Mouse (Mus musculus) myocyte (in vitro differentiated cells): ENCODE data around the gene Trpv2.

ENCODE experiments used
- CEBPB ChIP-seq: IDR thresholded peaks from 2 replicates; pipeline ENCODE4 v1.6.1; 2011; ENCODE audit warnings: mild to moderate bottlenecking, moderate library complexity; ENCODE audit not compliant: poor library complexity, insufficient read depth, severe bottlenecking
- E2F4 ChIP-seq: IDR thresholded peaks from one replicate; pipeline ENCODE4 v1.6.1; 2011; ENCODE audit warnings: mild to moderate bottlenecking, control low read depth, moderate library complexity; ENCODE audit not compliant: insufficient read depth
- MAX ChIP-seq: IDR thresholded peaks from one replicate; pipeline ENCODE4 v1.6.1; 2011; ENCODE audit warnings: low read depth, mild to moderate bottlenecking, control low read depth
- MYOD1 ChIP-seq, 3 experiments: IDR thresholded peaks; one replicate each; pipeline ENCODE4 v1.6.1; 2011; ENCODE audit warnings: control low read depth in 2 of 3, low read depth in 2 of 3, mild to moderate bottlenecking in 2 of 3, moderate library complexity in 1 of 3; ENCODE audit not compliant: insufficient read length in 2 of 3, control insufficient read depth in 1 of 3
- MYOG ChIP-seq, 3 experiments: IDR thresholded peaks; one replicate each; pipeline ENCODE4 v1.6.1; 2011; ENCODE audit warnings: control low read depth in 2 of 3, low read depth in 2 of 3, mild to moderate bottlenecking in 2 of 3; ENCODE audit not compliant: insufficient read length in 2 of 3, control insufficient read depth in 1 of 3, insufficient read depth in 1 of 3
- POLR2A ChIP-seq: IDR thresholded peaks from one replicate; pipeline ENCODE4 v1.6.1; 2011; ENCODE audit warnings: low read depth, mild to moderate bottlenecking, control low read depth, moderate library complexity; ENCODE audit not compliant: insufficient read length
- SRF ChIP-seq: IDR thresholded peaks from one replicate; pipeline ENCODE4 v1.6.1; 2011; ENCODE audit warnings: low read depth; ENCODE audit not compliant: control insufficient read depth, insufficient read length
- TCF12 ChIP-seq: IDR thresholded peaks from one replicate; pipeline ENCODE4 v1.6.1; 2011; ENCODE audit warnings: mild to moderate bottlenecking, control low read depth; ENCODE audit not compliant: poor library complexity, insufficient read depth, severe bottlenecking
- TCF3 ChIP-seq: IDR thresholded peaks from one replicate; pipeline ENCODE4 v1.6.1; 2011; ENCODE audit warnings: low read depth, control low read depth; ENCODE audit not compliant: insufficient read length
- USF1 ChIP-seq: IDR thresholded peaks from one replicate; pipeline ENCODE4 v1.6.1; 2011; ENCODE audit warnings: low read depth, mild to moderate bottlenecking, control low read depth, moderate library complexity

- TF ChIP-seq SRF (no peak), TCF12 (no peak), POLR2A (no peak), USF1 (peak; percentile 74), MAX (no peak), MYOD1 (IDR thresholded peaks at IDR 0.05; ENCODE audit: control insufficient read depth in 1 of 3, insufficient read length in 2 of 3, low read depth in 2 of 3) (no peak), TCF3 (no peak), CEBPB (no peak), E2F4 (no peak), MYOG (IDR thresholded peaks at IDR 0.05; ENCODE audit: control insufficient read depth in 1 of 3, insufficient read depth in 1 of 3, insufficient read length in 2 of 3, low read depth in 2 of 3) (no peak)
Observed at GRCm38 (mm10) chr11:62558961-62559646, 15.2 kb upstream of the Trpv2 start.
